Mouse (Mus musculus) heart, postnatal 0 days (tissue): ENCODE measurements at regions not wholly inside any gene's neighbourhood (a gene's known extent, or its start where the extent isn't known, plus 50 kb on each side); places are given as distances from the start of the nearest gene placed in this dataset.

ENCODE experiments used
- CTCF ChIP-seq: IDR thresholded peaks from 2 replicates; pipeline ENCODE4 v1.5.1; 2016; ENCODE audit warnings: antibody characterized with exemption, control low read depth, low read depth
- EP300 ChIP-seq: IDR thresholded peaks from 2 replicates; pipeline ENCODE4 v1.6.1; 2016; ENCODE audit warnings: antibody characterized with exemption, low read depth

GRCm38 (mm10) chr1:169602122-169602521 lies 53.2 kb upstream of the Rgs5 start:
- no peak for TF ChIP-seq CTCF
- TF ChIP-seq EP300: no peak
